Mouse (Mus musculus): ENCODE data around the gene Ggct.

The Ggct gene

GRCm38 (mm10) chr6:54992734-54993260 lies at the start of gene Ggct:
Gene Ggct (minus strand): TSS chr6:54992950.
- DNase-seq (ENCODE audit: low read depth, low spot score) = peak; percentile 97

- DNase-seq (ENCODE audit: low read depth, low spot score) = no peak
Observed at GRCm38 (mm10) chr6:55040031-55040430, 47.3 kb upstream of the Ggct start.

- no peak for DNase-seq (ENCODE audit: low read depth, low spot score)
Observed at GRCm38 (mm10) chr6:55039446-55039783, 46.7 kb upstream of the Ggct start.

- no peak for DNase-seq (ENCODE audit: low read depth, low spot score)
Observed at GRCm38 (mm10) chr6:55038671-55039445, 46.1 kb upstream of the Ggct start.

- peak; percentile 83 for DNase-seq (ENCODE audit: low read depth, low spot score)
Observed at GRCm38 (mm10) chr6:55037799-55038670, 45.3 kb upstream of the Ggct start, which contains the start of gene Gars. Gene Gars (plus strand): TSS chr6:55038007.

- DNase-seq (ENCODE audit: low read depth, low spot score) = no peak
Observed at GRCm38 (mm10) chr6:55036731-55037130, 44.0 kb upstream of the Ggct start.

- DNase-seq (ENCODE audit: low read depth, low spot score) = no peak
Observed at GRCm38 (mm10) chr6:55027642-55028041, 34.9 kb upstream of the Ggct start.

GRCm38 (mm10) chr6:55021806-55022205 lies 29.1 kb upstream of the Ggct start:
- no peak for DNase-seq (ENCODE audit: low read depth, low spot score)

- no peak for DNase-seq (ENCODE audit: low read depth, low spot score)
Observed at GRCm38 (mm10) chr6:55018417-55018816, 25.7 kb upstream of the Ggct start.

GRCm38 (mm10) chr6:55016710-55017583 lies 24.2 kb upstream of the Ggct start:
- no peak for DNase-seq (ENCODE audit: low read depth, low spot score)

- no peak for DNase-seq (ENCODE audit: low read depth, low spot score)
Observed at GRCm38 (mm10) chr6:55016236-55016635, 23.5 kb upstream of the Ggct start.

- DNase-seq (ENCODE audit: low read depth, low spot score) = no peak
Observed at GRCm38 (mm10) chr6:55014184-55014583, 21.4 kb upstream of the Ggct start.

GRCm38 (mm10) chr6:55012516-55012915 lies 19.8 kb upstream of the Ggct start:
- DNase-seq (ENCODE audit: low read depth, low spot score) = no peak

GRCm38 (mm10) chr6:55010330-55011091 lies 17.8 kb upstream of the Ggct start:
- DNase-seq (ENCODE audit: low read depth, low spot score) = no peak

- DNase-seq (ENCODE audit: low read depth, low spot score) = peak; percentile 61
Observed at GRCm38 (mm10) chr6:55009391-55010230, 16.9 kb upstream of the Ggct start.

GRCm38 (mm10) chr6:55008401-55008800 lies 15.7 kb upstream of the Ggct start:
- DNase-seq (ENCODE audit: low read depth, low spot score) = no peak

GRCm38 (mm10) chr6:55003559-55003958 lies 10.8 kb upstream of the Ggct start:
- no peak for DNase-seq (ENCODE audit: low read depth, low spot score)

GRCm38 (mm10) chr6:55002438-55002837 lies 9.7 kb upstream of the Ggct start:
- DNase-seq (ENCODE audit: low read depth, low spot score) = no peak

GRCm38 (mm10) chr6:55001320-55001719 lies 8.6 kb upstream of the Ggct start:
- no peak for DNase-seq (ENCODE audit: low read depth, low spot score)

GRCm38 (mm10) chr6:54997726-54998125 lies 5.0 kb upstream of the Ggct start:
- no peak for DNase-seq (ENCODE audit: low read depth, low spot score)
